ENCODE assay signal across 11 mouse cellular contexts in the genomic region with DNA sequence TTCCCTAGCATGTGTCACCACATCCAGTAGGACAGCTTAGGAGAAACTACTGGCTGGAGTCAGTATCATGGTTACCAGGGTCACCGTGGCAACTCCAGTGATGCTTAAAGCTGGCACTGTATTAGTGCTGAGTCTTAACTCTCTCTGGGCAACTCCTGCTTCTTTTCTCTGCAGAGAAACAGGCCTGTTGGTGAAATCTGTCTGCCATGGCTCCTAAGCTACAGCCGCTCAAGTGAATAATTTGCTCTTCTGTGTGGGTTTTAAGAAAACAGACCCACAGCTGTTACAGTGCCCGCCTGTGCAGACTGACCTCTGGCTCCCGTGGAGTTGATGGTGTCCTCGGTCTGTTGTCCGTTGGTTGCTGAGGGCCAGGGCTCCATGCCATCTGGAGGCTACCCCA.
A peak's percentile ranks its signal among the peaks of the same experiment; 100 is the strongest.
DNase-seq lines count a peak whose midpoint lies in the region; ATAC-seq lines count a peak whose summit lies in the region.
"Had no signal": no experiment of that assay in that cellular context is flagged by ENCODE, and none has a peak within 500 bp of the region (broad histone marks: within the 10 kb centered on the region; RNA-seq: fewer than 3 reads in every experiment).

No protein-coding gene starts in this region.

- H3K4me2 ChIP-seq in forebrain, embryonic 15.5 days (replicated peaks) = no peak overlapping the region

- H3K27me3 ChIP-seq in forebrain, embryonic 15.5 days = no peaks in the 10 kb centered on the region
- H3K27me3 ChIP-seq in midbrain, embryonic 10.5 days (ENCODE audit: low read depth, poor library complexity, severe bottlenecking) = peaks cover 5% of the 10 kb centered on the region

- DNase-seq in right cerebral cortex, postnatal 10 days (ENCODE audit: low spot score in 2 of 2) = peak; percentile 55 to 66
- DNase-seq in right cerebral cortex, postnatal 14 days = no peak
- DNase-seq in midbrain, embryonic 10.5 days (ENCODE audit: low spot score) = peak; percentile 39
- DNase-seq in retina, postnatal 1 day = peak; percentile 81
- no peak for DNase-seq in spleen, postnatal 10 days (ENCODE audit: low spot score in 2 of 2)
- no peak for DNase-seq in spleen, adult 18-20 months
- DNase-seq in thymus, postnatal 0 days (ENCODE audit: low spot score) = no peak
- DNase-seq: kidney, postnatal 36 days; thymus, postnatal 4 days had no signal

- no peaks in the 10 kb centered on the region for H3K36me3 ChIP-seq in forebrain, embryonic 15.5 days
- H3K36me3 ChIP-seq in midbrain, embryonic 10.5 days = no peaks in the 10 kb centered on the region

- H3K9me3 ChIP-seq in forebrain, embryonic 15.5 days = no peaks in the 10 kb centered on the region
- no peaks in the 10 kb centered on the region for H3K9me3 ChIP-seq in midbrain, embryonic 10.5 days (replicated peaks)

- no peak overlapping the region for H3K4me3 ChIP-seq in forebrain, embryonic 15.5 days
- H3K4me3 ChIP-seq in midbrain, embryonic 10.5 days = no peak overlapping the region

- H3K4me1 ChIP-seq in forebrain, embryonic 15.5 days = peaks cover 47% of the 10 kb centered on the region
- peaks cover 50% of the 10 kb centered on the region for H3K4me1 ChIP-seq in midbrain, embryonic 10.5 days

- ATAC-seq in forebrain, embryonic 15.5 days (replicated peaks) = peak; percentile 70

- peak overlapping the region; percentile 55 for H3K27ac ChIP-seq in forebrain, embryonic 15.5 days (replicated peaks)
- peak overlapping the region; percentile 70 for H3K27ac ChIP-seq in midbrain, embryonic 10.5 days (replicated peaks)
- H3K27ac ChIP-seq: macrophage had no signal

- 32% methylated on average over 6 of the region's 6 CpGs for WGBS in forebrain, embryonic 15.5 days
- WGBS in midbrain, embryonic 10.5 days = 53% methylated on average over 6 of the region's 6 CpGs

- no peak overlapping the region for H3K9ac ChIP-seq in forebrain, embryonic 15.5 days (replicated peaks)

Comparison
In these comparisons a context has a peak if more than half of its experiments do, and no peak if none do; other contexts are left out.
1. DNase-seq: peak in right cerebral cortex, postnatal 10 days (2 of 2), midbrain, embryonic 10.5 days (single experiment) and retina, postnatal 1 day (single experiment); none in right cerebral cortex, postnatal 14 days (single experiment), spleen, postnatal 10 days (0 of 2), spleen, adult 18-20 months (0 of 2) and thymus, postnatal 0 days (single experiment).